Mouse (Mus musculus) kidney, adult 2 months (tissue): Measurements from ENCODE around the gene Trip6.

Source experiments
- CTCF ChIP-seq: fragments of 200-500 bp; conservative IDR thresholded peaks from 2 replicates; pipeline ENCODE4 v1.5.1; 2011; ENCODE audit warnings: low read depth, mild to moderate bottlenecking, control low read depth, low read length, moderate library complexity, mixed read lengths; ENCODE audit not compliant: insufficient read depth, insufficient read length
- POLR2A ChIP-seq: fragments of 200-500 bp; IDR thresholded peaks from one replicate; pipeline ENCODE4 v1.6.1; 2011; ENCODE audit warnings: low read depth, low read length, control low read depth

GRCm38 (mm10) chr5:137313466-137314192 lies 575 bp downstream of the Trip6 start:
- TF ChIP-seq CTCF = no peak
- TF ChIP-seq POLR2A = peak; percentile 46
